Mouse (Mus musculus): Measurements from ENCODE around the gene Foxl2. TPM values are rescaled to one million over a fixed set of nuclear protein-coding genes. Genes with fewer than 3 reads are reported as not detected.

Foxl2 gene
- total RNA-seq, 2 experiments from 2014 or later: 0.27 TPM; not detected in 1

DNA sequence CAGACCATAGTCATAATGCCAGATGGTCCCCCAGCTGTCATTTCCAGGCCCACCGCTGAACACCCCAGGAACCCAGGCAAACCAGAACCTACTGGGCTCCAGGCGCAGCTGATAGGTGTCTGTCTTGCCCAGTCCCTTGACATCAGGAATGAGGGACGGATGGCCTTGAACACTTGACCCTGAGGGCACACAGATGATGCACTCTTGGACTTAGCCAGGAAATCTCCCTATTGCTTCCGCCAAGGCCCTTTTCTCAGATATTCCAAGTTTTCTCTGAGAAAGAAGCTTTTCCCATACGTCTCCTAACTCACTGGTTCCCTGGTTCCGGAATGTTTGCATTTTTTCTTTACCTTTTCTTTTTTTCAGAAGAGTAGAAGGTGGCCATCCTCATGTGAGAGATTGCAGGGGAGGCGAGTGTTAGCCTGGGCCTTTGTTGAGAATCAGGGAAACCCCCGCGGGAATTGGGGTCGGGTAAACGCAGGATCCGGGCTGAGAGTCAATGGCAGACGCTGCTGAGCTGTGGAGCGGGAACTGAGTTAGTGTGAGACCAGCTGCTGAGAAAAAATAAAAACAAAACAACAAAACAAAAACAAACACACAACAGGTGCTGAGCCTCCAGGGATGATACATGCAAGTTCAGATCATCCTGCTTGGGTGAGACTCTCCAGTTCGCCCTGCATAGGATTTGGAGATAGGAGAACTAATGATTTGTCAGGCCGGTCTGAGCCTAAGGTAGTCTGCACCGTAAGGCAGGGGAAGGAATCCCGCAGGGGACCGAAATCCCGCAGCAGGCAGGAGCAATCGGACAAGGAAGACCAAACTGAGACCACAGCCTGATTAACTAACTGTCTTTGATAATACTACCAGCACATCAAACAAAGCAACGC, 6.7 kb downstream of the Foxl2 start:
- no peak for DNase-seq

DNA sequence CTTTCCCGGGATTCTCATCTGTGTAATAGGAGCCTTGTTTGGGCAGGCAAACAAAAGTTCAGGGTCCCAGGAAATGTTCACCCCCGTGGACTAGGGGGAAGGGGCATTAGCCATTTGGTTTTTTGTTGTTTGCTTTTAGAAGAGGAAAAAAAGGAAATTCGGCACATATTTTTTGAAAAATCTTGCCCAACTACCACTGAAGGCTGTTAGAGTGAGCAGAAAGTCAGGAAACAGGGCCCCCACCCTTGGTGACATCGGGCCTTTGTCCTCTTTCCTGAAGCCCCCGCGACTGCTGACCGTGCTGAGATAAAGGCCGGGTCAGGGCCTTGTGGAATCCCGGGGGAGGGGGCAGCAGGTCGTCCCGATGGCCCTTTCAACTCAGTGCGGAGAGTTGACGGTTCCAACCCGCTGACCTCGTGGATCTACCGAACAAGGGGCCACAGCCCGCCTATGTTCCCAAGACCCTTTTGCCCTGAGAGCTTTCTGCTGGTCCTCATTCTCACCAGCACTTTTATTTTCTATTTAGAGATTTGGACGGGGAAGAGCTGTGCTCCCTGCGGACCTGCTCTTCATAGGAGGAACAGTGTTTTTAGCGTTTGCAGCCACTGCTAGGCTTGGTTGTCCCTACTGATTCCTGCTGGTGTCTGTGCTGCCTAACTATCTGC, 7.5 kb downstream of the Foxl2 start:
- DNase-seq: no peak

DNA sequence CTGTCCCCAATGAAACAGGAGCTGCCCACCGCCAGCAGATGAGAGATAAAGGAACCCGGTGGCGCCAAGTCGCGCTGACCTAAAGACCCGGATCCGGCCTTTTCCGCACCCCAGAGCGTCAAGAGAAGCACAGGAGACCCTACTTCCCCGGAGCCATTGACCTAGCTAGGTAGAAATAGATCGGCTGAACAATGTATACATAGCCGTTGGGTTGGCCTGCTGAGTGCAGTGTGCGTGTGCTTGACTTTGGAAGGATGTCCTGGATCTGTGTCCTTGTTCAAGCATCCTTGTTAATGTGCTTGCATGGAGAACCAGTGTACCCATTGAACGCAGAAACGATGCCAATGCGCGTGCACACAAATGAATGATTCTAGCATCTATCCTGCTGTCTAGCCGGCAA, 8.6 kb downstream of the Foxl2 start:
- DNase-seq: no peak

DNA sequence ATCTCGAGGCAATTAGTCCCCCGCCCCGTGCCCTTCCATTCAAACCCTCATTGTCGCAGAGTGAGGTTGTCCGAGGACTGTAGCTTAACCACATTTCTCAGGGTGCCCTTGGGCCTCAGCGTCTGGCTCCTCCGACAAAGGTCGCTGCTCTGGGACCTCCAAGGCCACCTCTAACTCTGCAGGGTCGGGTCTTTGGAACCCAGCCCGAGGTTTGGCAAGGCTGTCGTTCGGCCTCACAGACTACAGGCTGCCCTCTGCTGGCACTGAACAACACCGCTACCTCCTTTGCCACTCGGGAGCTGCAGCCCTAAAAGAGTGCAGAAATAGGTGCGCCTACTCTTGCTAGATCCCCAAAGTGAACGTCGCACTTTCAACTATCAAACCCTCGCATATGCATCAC, 10.0 kb downstream of the Foxl2 start:
- no peak for DNase-seq

DNA sequence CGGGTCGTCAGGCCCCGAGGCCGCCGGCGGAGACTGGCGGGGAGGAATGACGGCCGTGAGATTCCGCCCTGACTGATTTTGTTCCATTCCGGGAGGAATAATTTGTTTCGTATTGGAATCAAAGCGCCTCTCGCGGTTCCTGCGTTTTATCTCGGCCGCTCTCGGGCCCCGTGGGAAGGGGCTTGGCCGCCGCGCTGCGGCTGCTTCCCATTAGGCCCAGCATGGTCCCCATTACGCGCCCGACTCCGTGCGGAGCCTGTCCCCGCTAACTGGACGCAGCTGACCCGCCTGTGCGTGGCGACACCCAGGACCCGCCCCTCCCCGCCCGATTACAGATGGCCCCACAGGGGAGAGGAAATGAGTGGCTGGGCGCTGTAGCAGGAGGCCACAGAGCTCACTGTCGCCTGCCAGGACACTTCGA, 18.0 kb downstream of the Foxl2 start:
- DNase-seq: no peak

- no peak for DNase-seq
Measured at GRCm38 (mm10) chr9:98973561-98973960, 18.5 kb downstream of the Foxl2 start.

GRCm38 (mm10) chr9:98974898-98975297, 19.8 kb downstream of the Foxl2 start:
- no peak for DNase-seq

DNA sequence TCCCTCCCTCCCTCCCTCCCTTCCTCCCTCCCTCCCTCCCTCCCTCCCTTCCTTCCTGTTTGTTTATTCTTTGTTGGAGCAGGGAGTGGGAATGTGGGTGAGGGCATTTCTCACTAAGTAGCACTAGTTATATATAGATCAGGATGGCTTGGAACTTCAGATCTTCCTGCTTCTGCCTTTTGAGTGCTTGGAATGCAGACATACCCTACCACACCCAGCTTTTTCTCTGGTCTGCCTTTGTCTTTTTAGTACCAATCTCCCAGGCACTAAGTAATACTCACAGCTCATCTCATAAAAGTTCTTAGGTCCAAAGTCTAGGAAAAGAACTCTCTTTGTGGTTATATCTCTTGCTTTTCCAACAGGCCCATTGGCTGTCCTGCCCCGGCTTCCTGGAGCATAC, 21.0 kb downstream of the Foxl2 start:
- DNase-seq: no peak

DNA sequence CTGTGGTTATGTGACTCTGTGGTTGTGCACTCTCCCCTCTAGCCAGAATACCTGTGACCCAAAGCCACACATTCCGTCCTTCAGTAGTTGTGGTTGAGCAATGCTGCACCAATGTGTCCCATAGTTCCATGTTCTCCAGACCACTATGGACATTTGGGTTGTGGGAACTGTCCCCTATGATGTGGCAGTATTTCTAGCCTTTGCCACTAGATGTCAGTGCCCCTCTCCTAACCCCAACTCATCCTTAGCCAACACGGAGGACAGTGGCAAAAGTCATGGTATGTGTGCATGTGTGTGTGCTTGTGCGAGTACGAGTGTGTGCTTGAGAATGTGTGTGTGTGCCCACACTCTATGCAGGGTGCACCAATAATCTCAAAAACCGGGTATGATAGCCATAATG, 21.4 kb downstream of the Foxl2 start:
- no peak for DNase-seq

DNA sequence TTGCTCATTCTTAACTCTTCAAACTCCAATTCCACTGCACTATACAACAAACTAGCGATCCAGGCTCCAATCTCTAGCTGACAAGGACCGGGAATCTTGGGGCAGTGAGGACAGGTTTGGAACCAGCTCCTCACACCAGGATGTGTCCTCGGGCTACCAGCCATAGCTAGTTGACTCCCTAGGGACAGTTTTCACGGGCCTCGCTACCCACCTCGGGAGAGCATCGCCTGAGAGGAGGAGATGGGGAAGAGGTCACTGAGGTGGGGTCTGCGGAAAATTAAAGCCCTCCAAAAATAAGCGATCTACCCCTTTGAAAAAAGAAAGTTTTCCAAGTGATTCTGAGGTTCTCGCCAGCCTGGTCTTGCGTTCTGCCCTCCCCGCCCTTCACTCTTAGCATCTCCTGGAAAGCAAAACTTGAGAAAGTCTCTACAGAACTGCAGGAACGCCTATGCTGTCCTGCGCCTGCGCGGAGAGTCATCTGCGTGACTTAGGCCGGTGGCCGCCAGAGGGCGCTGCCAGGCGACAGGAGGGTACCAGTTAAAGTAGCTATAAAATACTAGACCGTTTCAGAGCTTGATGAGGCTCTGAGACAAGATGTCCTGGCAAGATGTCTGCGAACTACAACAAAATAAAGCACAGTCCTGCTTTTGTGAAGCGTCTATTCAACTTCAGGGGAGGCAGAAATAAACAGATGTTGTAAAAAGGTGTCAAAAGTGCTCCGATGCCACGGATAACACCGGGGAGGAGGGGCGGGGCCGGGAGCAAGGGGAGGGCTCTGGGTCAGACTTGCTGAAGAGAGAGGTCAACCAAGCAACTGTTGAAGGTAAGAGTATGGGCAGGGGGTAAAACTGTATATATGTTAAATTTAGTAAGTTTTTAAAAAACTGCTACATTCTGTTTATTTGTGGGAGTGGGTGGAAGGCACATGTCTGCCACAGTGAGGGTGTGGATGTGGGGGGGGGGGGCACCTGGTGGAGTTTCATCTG, 24.6 kb downstream of the Foxl2 start:
- peak; percentile 69 for DNase-seq

DNA sequence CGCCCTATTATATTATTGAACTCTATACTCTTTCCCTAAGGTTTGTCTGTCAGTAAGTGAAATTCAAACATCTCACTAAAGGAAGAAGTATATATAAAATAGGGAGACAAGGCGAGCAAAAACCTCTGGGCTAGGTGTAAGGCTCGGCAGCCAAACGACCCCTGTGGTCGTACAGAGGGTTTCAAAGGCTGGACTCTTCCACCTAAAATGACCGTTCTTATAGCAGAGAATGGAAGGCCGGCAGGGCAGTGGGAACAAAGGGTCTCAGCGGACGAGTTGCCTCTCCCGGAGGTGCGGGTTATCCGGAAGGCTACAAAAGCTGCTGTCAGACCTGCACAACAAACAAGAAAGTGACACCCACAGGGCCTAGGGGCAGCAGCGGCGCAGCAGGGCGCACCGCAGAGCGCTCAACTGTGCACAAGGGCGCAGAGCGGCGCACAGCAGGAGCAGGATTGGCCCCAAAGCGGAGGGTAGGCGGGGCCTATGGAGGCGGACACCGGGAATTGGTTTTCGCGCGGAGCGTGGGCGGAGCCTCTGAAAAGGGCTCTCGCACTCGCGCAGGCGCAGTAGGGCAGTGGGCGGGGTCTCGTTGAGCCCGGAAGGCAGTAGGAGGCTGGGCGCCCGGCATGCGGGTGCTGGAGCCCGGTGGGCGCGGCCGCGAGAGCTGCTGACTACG, 30.9 kb downstream of the Foxl2 start, which contains the start of gene Faim:
Gene Faim, plus strand, starts transcription at position 574 of the 676 bp plus-strand sequence.
- peak; percentile 98 for DNase-seq

- no peak for DNase-seq
Measured at GRCm38 (mm10) chr9:98986476-98987096, 31.5 kb downstream of the Foxl2 start.

- DNase-seq: no peak
Measured at GRCm38 (mm10) chr9:98987131-98987530, 32.0 kb downstream of the Foxl2 start.

GRCm38 (mm10) chr9:98994103-98994502, 39.0 kb downstream of the Foxl2 start:
- DNase-seq: no peak

DNA sequence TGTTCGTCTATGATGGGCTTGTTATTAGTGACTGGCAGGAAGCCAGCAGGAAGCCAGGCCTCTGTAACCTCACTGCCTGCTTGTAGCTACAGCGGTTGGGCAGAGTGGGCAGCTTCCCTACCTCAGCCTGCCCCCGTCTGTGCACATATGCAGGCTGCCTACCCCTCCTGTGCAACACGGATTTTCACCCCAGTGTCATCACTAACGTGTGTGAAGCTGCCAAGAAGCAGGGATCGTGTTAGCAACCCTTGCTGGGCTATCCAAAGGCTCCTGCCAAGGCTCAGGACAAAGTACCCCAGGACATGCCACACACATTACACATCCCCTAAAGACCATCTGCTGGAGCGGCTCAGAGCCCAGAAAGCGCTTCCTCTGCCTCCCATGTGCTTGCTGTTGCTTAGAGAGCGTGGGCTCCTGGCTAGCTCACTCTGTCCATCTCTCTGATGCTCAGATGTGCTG, 44.8 kb downstream of the Foxl2 start:
- no peak for DNase-seq

GRCm38 (mm10) chr9:99001326-99001725, 46.2 kb downstream of the Foxl2 start:
- DNase-seq: no peak

Other genes starting within 250 kb of the Foxl2 start
- gene Prr23a1, start 112.8 kb upstream of the Foxl2 start, total RNA-seq (2021): not detected
- not detected for gene Prr23a2, start 98.8 kb upstream of the Foxl2 start, total RNA-seq (2021)
- gene Prr23a3, start 90.5 kb upstream of the Foxl2 start, total RNA-seq (2021): not detected
- not detected for gene 7420426K07Rik, start 52.2 kb upstream of the Foxl2 start, total RNA-seq (2021)
- gene Faim, start 31.1 kb downstream of the Foxl2 start, total RNA-seq (2021): 1 to 10 TPM; 2.2 to 2.9 TPM
- not detected for gene Gm1123, start 80.4 kb downstream of the Foxl2 start, total RNA-seq (2021)
- gene Pik3cb, start 185.3 kb downstream of the Foxl2 start, total RNA-seq (2021): 1 to 10 TPM; 3.8 to 5.0 TPM

Data from gastrocnemius, postnatal 25 days (tissue).